Mouse (Mus musculus) cerebellum, postnatal 4 days (tissue): ENCODE data around the gene Ift122.
A peak's percentile ranks its signal among the peaks of the same experiment; 100 is the strongest.

Experiments
- DNase-seq, 2 experiments: peaks; one replicate each; pipeline ENCODE4 v3.0.0; 2022; ENCODE audit warnings: low spot score in 2 of 2, mixed read lengths in 1 of 2

Ift122 gene

GRCm38 (mm10) chr6:115926416-115926815, 73.1 kb downstream of the Ift122 start:
- no peak for DNase-seq

- DNase-seq, result no peak
Measured at GRCm38 (mm10) chr6:115927292-115928242, 74.3 kb downstream of the Ift122 start.

- DNase-seq, result no peak
Measured at GRCm38 (mm10) chr6:115930018-115930417, 76.7 kb downstream of the Ift122 start.

GRCm38 (mm10) chr6:115931639-115932038, 78.4 kb downstream of the Ift122 start, which contains the start of gene Rho:
TSS of gene Rho (plus strand) at chr6:115931748.
- DNase-seq, result no peak

- no peak for DNase-seq
Measured at GRCm38 (mm10) chr6:115932391-115932790, 79.1 kb downstream of the Ift122 start.

- DNase-seq, result no peak
Measured at GRCm38 (mm10) chr6:115935544-115935943, 82.3 kb downstream of the Ift122 start.

- no peak for DNase-seq
Measured at GRCm38 (mm10) chr6:115938011-115938410, 84.7 kb downstream of the Ift122 start.

- no peak for DNase-seq
Measured at GRCm38 (mm10) chr6:115938798-115939197, 85.5 kb downstream of the Ift122 start.

GRCm38 (mm10) chr6:115940603-115941002, 87.3 kb downstream of the Ift122 start:
- DNase-seq, result no peak

- DNase-seq, result no peak
Measured at GRCm38 (mm10) chr6:115941128-115941527, 87.9 kb downstream of the Ift122 start.

- no peak for DNase-seq
Measured at GRCm38 (mm10) chr6:115943498-115944427, 90.5 kb downstream of the Ift122 start.

GRCm38 (mm10) chr6:115944638-115945037, 91.4 kb downstream of the Ift122 start, which contains the start of gene H1foo:
TSS of gene H1foo (plus strand) at chr6:115944938.
- DNase-seq, result no peak

GRCm38 (mm10) chr6:115945633-115946032, 92.4 kb downstream of the Ift122 start:
- no peak for DNase-seq

GRCm38 (mm10) chr6:115946389-115946788, 93.1 kb downstream of the Ift122 start:
- no peak for DNase-seq

GRCm38 (mm10) chr6:115954506-115955074, 101.3 kb downstream of the Ift122 start:
- DNase-seq, result no peak

GRCm38 (mm10) chr6:115955169-115955568, 101.9 kb downstream of the Ift122 start:
- no peak for DNase-seq

- DNase-seq, result no peak
Measured at GRCm38 (mm10) chr6:115955664-115956063, 102.4 kb downstream of the Ift122 start.

GRCm38 (mm10) chr6:115956418-115956921, 103.2 kb downstream of the Ift122 start:
- DNase-seq, result no peak

- peak in 1 of 2 experiments; percentile 34 for DNase-seq
Measured at GRCm38 (mm10) chr6:115956922-115957601, 103.8 kb downstream of the Ift122 start.

GRCm38 (mm10) chr6:115957681-115958080, 104.4 kb downstream of the Ift122 start:
- DNase-seq, result no peak

GRCm38 (mm10) chr6:115958445-115958844, 105.2 kb downstream of the Ift122 start:
- DNase-seq, result no peak
